Mouse (Mus musculus) embryonic facial prominence, embryonic 14.5 days (tissue): ENCODE measurements around the gene Nsg2. TPM values are rescaled to one million over a fixed set of nuclear protein-coding genes. Genes with fewer than 3 reads are reported as not detected.

ENCODE experiments used
- ATAC-seq: fragments of 200-750 bp; cut with Nextera tagmentation; 2 replicates; pipeline ENCODE4 v1.8.0; 2017; ENCODE audit warnings: low read depth, moderate number of reproducible peaks, moderate TSS enrichment
- DNase-seq: peaks from one replicate; pipeline ENCODE4 v3.0.0-alpha.2; 2015; ENCODE audit warnings: low spot score
- H3K27ac ChIP-seq: fragments of 300-500 bp; sonication (generic); replicated peaks from 2 replicates; pipeline ENCODE4 v1.5.1; 2014; ENCODE audit warnings: low read depth, mild to moderate bottlenecking, low read length, moderate library complexity
- H3K27me3 ChIP-seq: fragments of 300-500 bp; sonication (generic); replicated peaks from 2 replicates; pipeline ENCODE4 v1.6.1; 2014; ENCODE audit warnings: low read length; ENCODE audit not compliant: control insufficient read depth, insufficient read depth
- H3K36me3 ChIP-seq: fragments of 300-500 bp; sonication (generic); 2 replicates; pipeline ENCODE4 v1.6.1; 2014; ENCODE audit warnings: low read length, mixed read lengths; ENCODE audit not compliant: control insufficient read depth, insufficient read depth
- H3K4me1 ChIP-seq: fragments of 300-500 bp; sonication (generic); 2 replicates; pipeline ENCODE4 v1.6.1; 2014; ENCODE audit warnings: antibody characterized with exemption, low read length; ENCODE audit not compliant: control insufficient read depth, insufficient read depth
- H3K4me2 ChIP-seq: fragments of 300-500 bp; sonication (generic); 2 replicates; pipeline ENCODE4 v1.6.1; 2014; ENCODE audit warnings: low read depth, mild to moderate bottlenecking, low read length, moderate library complexity, mixed read lengths
- H3K4me3 ChIP-seq: fragments of 300-500 bp; sonication (generic); 2 replicates; pipeline ENCODE4 v1.5.1; 2014; ENCODE audit warnings: low read depth, mild to moderate bottlenecking, low read length
- H3K9ac ChIP-seq: fragments of 300-500 bp; sonication (generic); 2 replicates; pipeline ENCODE4 v1.6.1; 2014; ENCODE audit warnings: low read depth, mild to moderate bottlenecking, low read length, moderate library complexity, mixed read lengths
- H3K9me3 ChIP-seq: fragments of 300-500 bp; sonication (generic); 2 replicates; pipeline ENCODE4 v1.6.1; 2016; ENCODE audit warnings: low read length; ENCODE audit not compliant: control insufficient read depth
- WGBS: fragments of 180-500 bp; shearing (Covaris S2); extraction: QIAGEN DNeasy Blood & Tissue Kit; methylation state at CpG from one replicate; pipeline ENCODE4 v1.1.7; 2014; 5-methylcytosine and 5-hydroxymethylcytosine counted together
- polyA plus RNA-seq: library from polyadenylated mRNA; unstranded; fragments of >200 nt; fragmentation: Nextera tagmentation; extraction: Ambion mirVana; gene quantifications from 2 replicates; pipeline ENCODE4 v1.2.1, GENCODE M21; 2014

Nsg2 gene
- polyA plus RNA-seq, 1 experiment from 2014 or later = 4.2 TPM

GRCm38 (mm10) chr11:32039656-32040055 is 39.4 kb downstream of the Nsg2 start:
- Histone ChIP-seq H3K4me3 (no peak overlapping the region), H3K4me1 (no peaks in the 10 kb centered on the region), H3K27me3 (no peaks in the 10 kb centered on the region), H3K9ac (no peak overlapping the region), H3K36me3 (no peaks in the 10 kb centered on the region), H3K4me2 (no peak overlapping the region), H3K9me3 (no peaks in the 10 kb centered on the region), H3K27ac (no peak overlapping the region)
- DNase-seq = no peak
- 65% methylated on average over 4 of the region's 4 CpGs for WGBS
- ATAC-seq = no peak

GRCm38 (mm10) chr11:32057389-32057788 is 57.1 kb downstream of the Nsg2 start:
- ATAC-seq = no peak
- no peak overlapping the region for H3K9ac ChIP-seq
- H3K9me3 ChIP-seq = no peaks in the 10 kb centered on the region
- no peak overlapping the region for H3K27ac ChIP-seq
- H3K4me2 ChIP-seq = no peak overlapping the region
- DNase-seq = no peak
- WGBS = 89% methylated on average over 10 of the region's 11 CpGs
- no peaks in the 10 kb centered on the region for H3K27me3 ChIP-seq
- no peaks in the 10 kb centered on the region for H3K36me3 ChIP-seq
- H3K4me3 ChIP-seq = no peak overlapping the region
- H3K4me1 ChIP-seq = 0 out of 2 replicates have a peak, but pooled peaks cover 9% of the 10 kb centered on the region

GRCm38 (mm10) chr11:32057861-32058260 is 57.6 kb downstream of the Nsg2 start:
- Histone ChIP-seq H3K27ac (no peak overlapping the region), H3K9me3 (no peaks in the 10 kb centered on the region), H3K27me3 (no peaks in the 10 kb centered on the region), H3K9ac (no peak overlapping the region), H3K4me1 (0 out of 2 replicates have a peak, but pooled peaks cover 9% of the 10 kb centered on the region), H3K36me3 (no peaks in the 10 kb centered on the region), H3K4me3 (no peak overlapping the region), H3K4me2 (no peak overlapping the region)
- DNase-seq (no peak), ATAC-seq (no peak)
- 83% methylated on average over 13 of the region's 13 CpGs for WGBS

GRCm38 (mm10) chr11:32061020-32061419 is 60.8 kb downstream of the Nsg2 start:
- H3K27me3 ChIP-seq = no peaks in the 10 kb centered on the region
- H3K36me3 ChIP-seq = no peaks in the 10 kb centered on the region
- ATAC-seq (no peak), DNase-seq (no peak)
- H3K27ac ChIP-seq = no peak overlapping the region
- H3K9me3 ChIP-seq = no peaks in the 10 kb centered on the region
- H3K4me3 ChIP-seq = no peak overlapping the region
- H3K4me2 ChIP-seq = no peak overlapping the region
- 45% methylated on average over 2 of the region's 2 CpGs for WGBS
- H3K4me1 ChIP-seq = peaks cover 15% of the 10 kb centered on the region; the same call in 1 of the 2 replicates
- no peak overlapping the region for H3K9ac ChIP-seq

- H3K4me2 ChIP-seq = no peak overlapping the region
- DNase-seq = no peak
- peaks cover 15% of the 10 kb centered on the region; the same call in 1 of the 2 replicates for H3K4me1 ChIP-seq
- H3K9ac ChIP-seq = no peak overlapping the region
- WGBS = 85% methylated on average over 10 of the region's 10 CpGs
- no peak for ATAC-seq
- no peak overlapping the region for H3K4me3 ChIP-seq
- H3K27ac ChIP-seq = no peak overlapping the region
- H3K9me3 ChIP-seq = no peaks in the 10 kb centered on the region
- H3K36me3 ChIP-seq = no peaks in the 10 kb centered on the region
- H3K27me3 ChIP-seq = no peaks in the 10 kb centered on the region
Measured at GRCm38 (mm10) chr11:32061874-32062273, 61.6 kb downstream of the Nsg2 start.

GRCm38 (mm10) chr11:32063775-32064510 is 63.7 kb downstream of the Nsg2 start:
- no peaks in the 10 kb centered on the region for H3K36me3 ChIP-seq
- H3K4me2 ChIP-seq = no peak overlapping the region
- ATAC-seq (0 out of 2 replicates have a peak, but pooled peaks have one; percentile 45), DNase-seq (no peak)
- H3K9me3 ChIP-seq = no peaks in the 10 kb centered on the region
- 11% methylated on average over 10 of the region's 10 CpGs for WGBS
- no peak overlapping the region for H3K9ac ChIP-seq
- H3K4me3 ChIP-seq = no peak overlapping the region
- H3K27me3 ChIP-seq = no peaks in the 10 kb centered on the region
- H3K4me1 ChIP-seq = peaks cover 15% of the 10 kb centered on the region; the same call in 1 of the 2 replicates
- H3K27ac ChIP-seq = no peak overlapping the region

- H3K27ac ChIP-seq = no peak overlapping the region
- ATAC-seq = no peak
- peaks cover 15% of the 10 kb centered on the region; the same call in 1 of the 2 replicates for H3K4me1 ChIP-seq
- H3K27me3 ChIP-seq = no peaks in the 10 kb centered on the region
- no peak overlapping the region for H3K4me3 ChIP-seq
- WGBS = 14% methylated on average over 5 of the region's 5 CpGs
- no peak overlapping the region for H3K9ac ChIP-seq
- no peaks in the 10 kb centered on the region for H3K9me3 ChIP-seq
- H3K36me3 ChIP-seq = no peaks in the 10 kb centered on the region
- no peak overlapping the region for H3K4me2 ChIP-seq
- no peak for DNase-seq
Measured at GRCm38 (mm10) chr11:32064511-32064862, 64.2 kb downstream of the Nsg2 start.

- ATAC-seq = no peak
- Histone ChIP-seq H3K9me3 (no peaks in the 10 kb centered on the region), H3K36me3 (no peaks in the 10 kb centered on the region), H3K4me2 (no peak overlapping the region), H3K4me3 (no peak overlapping the region), H3K27me3 (no peaks in the 10 kb centered on the region), H3K9ac (no peak overlapping the region), H3K4me1 (peaks cover 4% of the 10 kb centered on the region; the same call in 1 of the 2 replicates), H3K27ac (no peak overlapping the region)
- WGBS = 71% methylated on average over 12 of the region's 12 CpGs
- no peak for DNase-seq
Measured at GRCm38 (mm10) chr11:32068736-32069490, 68.7 kb downstream of the Nsg2 start.
